11 mouse cellular contexts compared by ENCODE assay signal in the genomic region with DNA sequence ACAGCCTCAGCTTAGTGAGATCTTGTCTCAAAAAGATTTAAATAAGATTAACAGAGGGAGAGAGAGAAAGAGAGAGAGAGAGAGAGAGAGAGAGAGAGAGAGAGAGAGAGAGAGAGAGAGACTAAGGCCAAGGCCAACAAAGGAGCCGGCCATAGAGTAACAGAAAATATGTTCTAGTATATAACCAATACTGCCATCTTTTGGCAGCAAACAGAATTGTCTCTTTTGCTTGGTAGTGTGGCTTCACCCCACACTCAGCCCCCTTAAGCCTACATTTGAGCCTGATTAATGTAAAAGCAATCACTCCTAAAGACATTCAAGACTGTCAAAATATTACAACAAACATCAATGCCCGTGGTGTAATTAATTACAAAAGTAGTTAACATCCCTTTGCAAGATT. TPM values are rescaled to one million over a fixed set of nuclear protein-coding genes. Genes with fewer than 3 reads are reported as not detected.
DNase-seq lines count a peak whose midpoint lies in the region; ATAC-seq and TF ChIP-seq lines count a peak whose summit lies in the region.
"Had no signal": no experiment of that assay in that cellular context is flagged by ENCODE, and none has a peak within 500 bp of the region (broad histone marks: within the 10 kb centered on the region; RNA-seq: fewer than 3 reads in every experiment).

No protein-coding gene starts in this region.

- H3K4me2 ChIP-seq in kidney, embryonic 14.5 days (replicated peaks; ENCODE audit: low read depth, low read length): no peak overlapping the region
- no peak overlapping the region for H3K4me2 ChIP-seq in CH12.LX (ENCODE audit: insufficient read depth, low read depth, poor library complexity, severe bottlenecking)
- H3K4me2 ChIP-seq: neural tube, embryonic 12.5 days; stomach, embryonic 15.5 days had no signal

- no peaks in the 10 kb centered on the region for H3K36me3 ChIP-seq in kidney, embryonic 14.5 days (ENCODE audit: control insufficient read depth, insufficient read depth, low read length)
- no peaks in the 10 kb centered on the region for H3K36me3 ChIP-seq in CH12.LX (replicated peaks in 1 of 2; ENCODE audit: control insufficient read depth in 1 of 2, insufficient read depth in 1 of 2, low read length in 1 of 2)
- H3K36me3 ChIP-seq: neural tube, embryonic 12.5 days; stomach, embryonic 15.5 days had no signal

- H3K27me3 ChIP-seq in kidney, embryonic 14.5 days (ENCODE audit: control insufficient read depth, insufficient read depth, low read length): no peaks in the 10 kb centered on the region
- no peaks in the 10 kb centered on the region for H3K27me3 ChIP-seq in CH12.LX (replicated peaks)
- H3K27me3 ChIP-seq: neural tube, embryonic 12.5 days; stomach, embryonic 15.5 days had no signal

- peak; percentile 81 for TF ChIP-seq RAD21 in CH12.LX (IDR thresholded peaks at IDR 0.05; ENCODE audit: low read depth, low read length)

- 0 out of 2 replicates have a peak, but pooled peaks have one; percentile 26 for ATAC-seq in cerebellum, adult (ENCODE audit: insufficient number of reproducible peaks, low FRiP score, low TSS enrichment)
- ATAC-seq in kidney, embryonic 14.5 days (ENCODE audit: low FRiP score, low TSS enrichment): no peak
- peak; percentile 68 to 69; a peak in 3 of 4 replicates for ATAC-seq in hematopoietic stem cell, adult 5-6 weeks (replicated peaks in 1 of 2; ENCODE audit: insufficient read depth in 1 of 2, low FRiP score in 2 of 2, low TSS enrichment in 1 of 2, low read depth in 1 of 2, poor library complexity in 2 of 2, severe bottlenecking in 2 of 2)
- ATAC-seq: inflammation-experienced regulatory T-cells, adult 6 months had no signal

- H3K9ac ChIP-seq in kidney, embryonic 14.5 days (ENCODE audit: low read depth, low read length): no peak overlapping the region
- H3K9ac ChIP-seq in CH12.LX (ENCODE audit: insufficient read depth, low read depth): no peak overlapping the region
- H3K9ac ChIP-seq: neural tube, embryonic 12.5 days; stomach, embryonic 15.5 days had no signal

- in situ Hi-C loops in CH12.LX (cut with MboI; ENCODE audit: low pct_ligation_motif_present, low pct_unique_long_range_greater_than_20kb, low sequenced_read_pairs): no loop called here

- H3K79me2 ChIP-seq in CH12.LX (replicated peaks; ENCODE audit: control insufficient read depth, extremely low read depth, insufficient read depth, poor library complexity, severe bottlenecking): no peaks in the 10 kb centered on the region

- WGBS in kidney, embryonic 14.5 days: 40% methylated on average over 2 of the region's 2 CpGs

- peak; percentile 16 to 82; a peak in 2 of 4 replicates for TF ChIP-seq CTCF in CH12.LX (conservative IDR thresholded peaks at IDR 0.05 in 1 of 2, IDR thresholded peaks at IDR 0.05 in 1 of 2; ENCODE audit: low read depth in 2 of 2, low read length in 2 of 2)

- H3K4me3 ChIP-seq in kidney, embryonic 14.5 days (ENCODE audit: low read length): no peak overlapping the region
- H3K4me3 ChIP-seq in CH12.LX (replicated peaks in 1 of 3; ENCODE audit: low read depth in 2 of 3, low read length in 2 of 3, poor library complexity in 1 of 3): no peak overlapping the region
- H3K4me3 ChIP-seq: neural tube, embryonic 12.5 days; stomach, embryonic 15.5 days had no signal

- no peak for TF ChIP-seq EP300 in CH12.LX (IDR thresholded peaks at IDR 0.05; ENCODE audit: low read length)

- dilution Hi-C loops in CH12.LX (cut with MboI; ENCODE audit: extremely low pct_ligation_motif_present, extremely low pct_unique_long_range_greater_than_20kb, low sequenced_read_pairs): no loop called here

- no peak overlapping the region for H3K27ac ChIP-seq in kidney, embryonic 14.5 days (ENCODE audit: low read depth, low read length)
- no peak overlapping the region for H3K27ac ChIP-seq in CH12.LX (ENCODE audit: insufficient read depth, low read depth)
- H3K27ac ChIP-seq: neural tube, embryonic 12.5 days; stomach, embryonic 15.5 days had no signal

- no peaks in the 10 kb centered on the region for H3K9me3 ChIP-seq in kidney, embryonic 14.5 days (ENCODE audit: control insufficient read depth, low read length)
- no peaks in the 10 kb centered on the region for H3K9me3 ChIP-seq in CH12.LX (replicated peaks; ENCODE audit: low read length)
- H3K9me3 ChIP-seq: neural tube, embryonic 12.5 days; stomach, embryonic 15.5 days had no signal

- no peak for DNase-seq in cerebellum, postnatal 4 days (ENCODE audit: low spot score in 2 of 2)
- peak; percentile 21 for DNase-seq in kidney, postnatal 14 days
- peak; percentile 38 for DNase-seq in CH12.LX (ENCODE audit: extremely low read depth)
- DNase-seq in urinary bladder, adult 2 months (ENCODE audit: low spot score): no peak
- DNase-seq in Muller cell, postnatal 12 days (ENCODE audit: inconsistent ontology term): no peak

- no peak for TF ChIP-seq POLR2A in CH12.LX (IDR thresholded peaks at IDR 0.05; ENCODE audit: low read depth, low read length)

- H3K4me1 ChIP-seq in kidney, embryonic 14.5 days (ENCODE audit: control insufficient read depth, insufficient read depth, low read length): no peaks in the 10 kb centered on the region
- H3K4me1 ChIP-seq in CH12.LX (ENCODE audit: control insufficient read depth in 1 of 2, insufficient read depth in 2 of 2): no peaks in the 10 kb centered on the region
- H3K4me1 ChIP-seq: neural tube, embryonic 12.5 days; stomach, embryonic 15.5 days had no signal

TF ChIP-seq in CH12.LX, 34 proteins besides CTCF, POLR2A, EP300 and RAD21:
- TF ChIP-seq MAX (IDR thresholded peaks at IDR 0.05; ENCODE audit: low read length) (no peak), SMC3 (IDR thresholded peaks at IDR 0.05; ENCODE audit: low read depth, low read length) (peak; percentile 84), SIN3A (IDR thresholded peaks at IDR 0.05; ENCODE audit: low read length) (no peak), ZC3H11A (IDR thresholded peaks at IDR 0.05; ENCODE audit: low read depth, low read length) (peak; percentile 23; the same call in 1 of the 2 replicates), JUND (conservative IDR thresholded peaks at IDR 0.05; ENCODE audit: low read depth, low read length) (peak; percentile 38; the same call in 1 of the 2 replicates)

RNA-seq across cellular contexts. Expression of a gene that starts 37.1 kb away (rescaled TPM):
- 0.69 and 1.4 TPM in 2 replicates for polyA plus RNA-seq in kidney, embryonic 14.5 days (2014; fragmentation: Nextera tagmentation; extraction: Ambion mirVana)
- total RNA-seq in CH12.LX (2012; rRNA removed) (not detected in 2 replicates), CH12.LX (2014; rRNA removed) (not detected in 2 replicates)
- polyA plus RNA-seq in CH12.LX (2012; ENCODE audit: insufficient read length, low read depth): not detected in 2 replicates
- total RNA-seq in hematopoietic stem cell, adult 5-6 weeks (2017): not detected in 2 replicates
- 0.34 and 0.36 TPM in 2 replicates for polyA plus RNA-seq in urinary bladder, adult 2 months (2012; rRNA removed)

RNA-seq across cellular contexts. Expression of a gene that starts 52.3 kb away (rescaled TPM):
- polyA plus RNA-seq in kidney, embryonic 14.5 days (2014; fragmentation: Nextera tagmentation; extraction: Ambion mirVana): 9.1 and 14.7 TPM in 2 replicates
- total RNA-seq in CH12.LX (2012; rRNA removed) (15.7 and 18.1 TPM in 2 replicates), CH12.LX (2014; rRNA removed) (15.0 and 16.1 TPM in 2 replicates)
- 19.6 and 22.3 TPM in 2 replicates for polyA plus RNA-seq in CH12.LX (2012; ENCODE audit: insufficient read length, low read depth)
- 23.0 and 23.5 TPM in 2 replicates for total RNA-seq in hematopoietic stem cell, adult 5-6 weeks (2017)
- polyA plus RNA-seq in urinary bladder, adult 2 months (2012; rRNA removed): 11.6 and 13.3 TPM in 2 replicates

Comparison
In these comparisons a context has a peak if more than half of its experiments do, and no peak if none do; other contexts are left out.
1. DNase-seq: peak in kidney, postnatal 14 days (single experiment) and CH12.LX (single experiment); none in cerebellum, postnatal 4 days (0 of 2), urinary bladder, adult 2 months (single experiment) and Muller cell, postnatal 12 days (single experiment).